Mouse (Mus musculus) stomach, embryonic 14.5 days (tissue): ENCODE results near the gene Rspry1. TPM values are rescaled to one million over a fixed set of nuclear protein-coding genes. Genes with fewer than 3 reads are reported as not detected.

ENCODE experiments used
- ATAC-seq: fragments of 200-750 bp; cut with Nextera tagmentation; 2 replicates; pipeline ENCODE4 v1.8.0; 2017; ENCODE audit warnings: low read depth, moderate TSS enrichment; ENCODE audit not compliant: insufficient number of reproducible peaks, insufficient read depth, low FRiP score
- H3K27ac ChIP-seq: fragments of 300-500 bp; sonication (generic); 2 replicates; pipeline ENCODE4 v1.5.1; 2014; ENCODE audit warnings: mild to moderate bottlenecking, low read length, moderate library complexity, mixed read lengths
- H3K27me3 ChIP-seq: fragments of 300-500 bp; sonication (generic); 2 replicates; pipeline ENCODE4 v1.6.1; 2014; ENCODE audit warnings: low read length, control low read depth, mixed read lengths; ENCODE audit not compliant: control insufficient read depth, insufficient read depth
- H3K36me3 ChIP-seq: fragments of 300-500 bp; sonication (generic); 2 replicates; pipeline ENCODE4 v1.6.1; 2014; ENCODE audit warnings: mild to moderate bottlenecking, control low read depth, low read length, moderate library complexity, mixed read lengths; ENCODE audit not compliant: control insufficient read depth, insufficient read depth
- H3K4me1 ChIP-seq: fragments of 300-500 bp; sonication (generic); 2 replicates; pipeline ENCODE4 v1.6.1; 2014; ENCODE audit warnings: low read length, control low read depth, mixed read lengths; ENCODE audit not compliant: control insufficient read depth, insufficient read depth
- H3K4me2 ChIP-seq: fragments of 300-500 bp; sonication (generic); replicated peaks from 2 replicates; pipeline ENCODE4 v1.6.1; 2014; ENCODE audit warnings: low read depth, low read length, control low read depth
- H3K4me3 ChIP-seq: fragments of 300-500 bp; sonication (generic); 2 replicates; pipeline ENCODE4 v1.5.1; 2014; ENCODE audit warnings: low read depth, low read length, control low read depth
- H3K9ac ChIP-seq: fragments of 300-500 bp; sonication (generic); replicated peaks from 2 replicates; pipeline ENCODE4 v1.6.1; 2014; ENCODE audit warnings: low read depth, mild to moderate bottlenecking, control low read depth, low read length, moderate library complexity, mixed read lengths
- H3K9me3 ChIP-seq: fragments of 300-500 bp; sonication (generic); 2 replicates; pipeline ENCODE4 v1.6.1; 2016; ENCODE audit warnings: low read depth, low read length, control low read depth; ENCODE audit not compliant: control insufficient read depth
- WGBS: fragments of 180-500 bp; shearing (Covaris S2); extraction: QIAGEN DNeasy Blood & Tissue Kit; methylation state at CpG from one replicate; pipeline ENCODE4 v1.1.7; 2014; 5-methylcytosine and 5-hydroxymethylcytosine counted together
- polyA plus RNA-seq: library from polyadenylated mRNA; unstranded; fragments of >200 nt; fragmentation: Nextera tagmentation; extraction: Ambion mirVana; gene quantifications from 2 replicates; pipeline ENCODE4 v1.2.1, GENCODE M21; 2014

The Rspry1 gene
- polyA plus RNA-seq = 35.2 and 36.5 TPM in 2 replicates

DNA sequence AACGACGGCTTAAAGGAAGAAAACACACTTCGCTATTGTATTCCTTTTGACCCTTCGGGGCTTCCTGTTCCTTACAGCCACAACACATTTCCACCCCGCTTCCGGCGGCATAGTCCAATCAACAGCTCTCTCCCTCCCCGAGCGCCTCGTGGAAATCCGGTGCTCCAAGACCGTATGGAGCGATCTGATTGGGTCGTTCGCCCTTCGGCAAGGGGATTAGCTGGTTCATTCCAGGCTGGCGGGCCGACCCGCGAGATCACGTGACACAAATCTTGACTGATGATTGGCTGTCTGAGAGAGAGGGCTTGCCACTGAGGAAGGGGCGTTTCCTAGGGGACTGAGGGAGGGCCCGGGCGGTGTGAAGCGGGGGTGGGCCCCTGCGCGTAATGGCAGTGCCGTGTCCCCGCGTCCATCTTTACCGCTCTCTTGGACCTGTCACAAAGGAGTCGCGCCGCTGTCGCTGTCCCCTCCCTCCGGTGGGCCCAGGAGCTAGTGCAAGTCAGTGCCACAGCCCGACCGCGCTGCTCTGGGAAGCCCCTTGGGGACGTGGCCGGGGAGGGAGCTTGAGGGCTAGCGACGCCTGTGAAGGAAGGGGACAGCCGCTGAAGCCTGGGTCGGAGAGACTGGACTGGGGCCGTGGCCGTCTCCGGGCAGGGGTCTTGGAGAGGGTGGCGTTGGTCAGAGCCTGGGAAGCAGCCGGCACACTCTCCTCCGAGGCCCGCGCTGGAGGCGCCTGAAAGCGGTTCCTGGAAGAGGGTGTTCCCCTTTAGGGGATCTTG is at the start of gene Rspry1, which contains the start of gene Fam192a:
TSS of gene Rspry1 (plus strand) at position 331 of the 779 bp plus-strand sequence.
TSS of gene Fam192a (minus strand) at position 391 of the 779 bp plus-strand sequence.
- H3K9ac ChIP-seq = peak within 1 kb of the TSS; percentile 90
- no peaks in the 10 kb centered on the region for H3K36me3 ChIP-seq
- H3K9me3 ChIP-seq = no peaks in the 10 kb centered on the region
- peak within 1 kb of the TSS; percentile 95 for H3K4me3 ChIP-seq
- under 1% methylated on average over 55 of the region's 55 CpGs for WGBS
- peaks cover 14% of the 10 kb centered on the region for H3K4me1 ChIP-seq
- peak within 1 kb of the TSS; percentile 91 for H3K4me2 ChIP-seq
- no peaks in the 10 kb centered on the region for H3K27me3 ChIP-seq
- peak; percentile 100 for ATAC-seq
- H3K27ac ChIP-seq = peak within 1 kb of the TSS; percentile 88

DNA sequence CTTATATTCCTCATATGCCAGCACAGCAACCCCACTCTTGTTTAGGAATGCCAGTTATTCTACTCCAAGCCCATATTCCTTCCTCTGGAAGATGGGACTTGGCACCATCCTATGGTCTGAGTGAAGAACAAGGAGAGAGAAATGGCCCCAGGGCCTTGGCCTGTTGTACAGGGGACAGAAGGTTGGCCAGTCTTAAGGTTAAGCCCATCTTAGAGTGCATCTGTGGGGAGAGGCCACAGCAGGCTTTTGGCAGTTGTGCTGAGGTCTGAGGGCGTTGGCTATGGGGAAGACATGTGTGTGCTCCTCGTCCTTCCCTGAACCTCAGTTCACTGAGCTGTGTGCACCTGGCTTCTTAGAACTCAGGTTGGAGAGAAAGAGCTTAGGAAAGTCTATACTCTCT is 49.0 kb upstream of the Rspry1 start:
- H3K27ac ChIP-seq = no peak overlapping the region
- ATAC-seq = no peak
- 0 out of 2 replicates have a peak, but pooled peaks cover 2% of the 10 kb centered on the region for H3K4me1 ChIP-seq
- H3K4me2 ChIP-seq = no peak overlapping the region
- H3K9ac ChIP-seq = no peak overlapping the region
- H3K27me3 ChIP-seq = no peaks in the 10 kb centered on the region
- 84% methylated on average over 2 of the region's 2 CpGs for WGBS
- no peak overlapping the region for H3K4me3 ChIP-seq
- H3K36me3 ChIP-seq = no peaks in the 10 kb centered on the region
- no peaks in the 10 kb centered on the region for H3K9me3 ChIP-seq

DNA sequence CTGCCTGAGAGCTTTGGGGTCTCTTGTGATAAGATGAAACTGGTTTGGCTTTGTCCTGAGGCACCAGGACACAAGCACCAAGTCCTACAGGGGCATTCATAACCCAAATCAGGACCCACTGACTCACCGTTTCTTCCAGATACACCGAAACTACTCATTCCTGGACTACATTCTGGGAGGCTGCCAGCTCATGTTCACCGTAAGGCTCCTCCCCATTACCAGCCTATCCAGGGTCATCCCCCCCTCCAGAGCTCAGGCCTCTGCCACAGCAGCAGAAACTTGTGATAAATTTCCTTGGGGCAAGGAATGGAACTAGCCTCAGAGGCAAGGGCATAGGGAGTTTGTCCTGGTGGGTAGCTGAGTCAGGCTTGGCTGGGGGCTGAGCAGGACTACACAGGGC is 44.5 kb upstream of the Rspry1 start:
- Histone ChIP-seq H3K4me3 (no peak overlapping the region), H3K36me3 (no peaks in the 10 kb centered on the region), H3K9me3 (no peaks in the 10 kb centered on the region), H3K9ac (no peak overlapping the region), H3K27me3 (no peaks in the 10 kb centered on the region), H3K27ac (no peak overlapping the region), H3K4me1 (0 out of 2 replicates have a peak, but pooled peaks cover 2% of the 10 kb centered on the region), H3K4me2 (no peak overlapping the region)
- ATAC-seq = no peak
- WGBS = 56% methylated on average over 3 of the region's 3 CpGs

DNA sequence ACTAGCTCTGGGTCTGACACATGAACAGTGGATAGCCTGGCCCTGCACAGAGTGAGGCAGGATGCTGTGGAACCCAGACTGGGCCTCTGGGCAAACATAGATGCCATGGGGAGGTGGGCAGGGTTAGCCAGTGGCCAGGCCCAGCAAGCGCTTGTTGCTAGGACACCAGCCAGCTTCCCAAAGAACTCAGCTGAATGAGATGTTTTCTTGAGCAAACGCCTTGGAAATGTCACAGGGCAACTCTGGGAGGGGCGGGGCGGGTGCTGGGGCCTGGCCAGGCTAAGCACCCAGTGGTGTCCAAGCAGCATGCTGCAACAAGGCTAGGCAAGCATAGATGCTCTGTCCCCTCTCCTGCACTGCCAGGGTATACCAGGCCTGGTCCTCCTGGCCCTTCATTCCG is 40.5 kb upstream of the Rspry1 start:
- Histone ChIP-seq H3K36me3 (no peaks in the 10 kb centered on the region), H3K4me3 (no peak overlapping the region), H3K4me1 (0 out of 2 replicates have a peak, but pooled peaks cover 2% of the 10 kb centered on the region), H3K27me3 (no peaks in the 10 kb centered on the region), H3K9me3 (no peaks in the 10 kb centered on the region), H3K4me2 (no peak overlapping the region), H3K9ac (no peak overlapping the region), H3K27ac (no peak overlapping the region)
- ATAC-seq = no peak
- 56% methylated on average over 5 of the region's 5 CpGs for WGBS

DNA sequence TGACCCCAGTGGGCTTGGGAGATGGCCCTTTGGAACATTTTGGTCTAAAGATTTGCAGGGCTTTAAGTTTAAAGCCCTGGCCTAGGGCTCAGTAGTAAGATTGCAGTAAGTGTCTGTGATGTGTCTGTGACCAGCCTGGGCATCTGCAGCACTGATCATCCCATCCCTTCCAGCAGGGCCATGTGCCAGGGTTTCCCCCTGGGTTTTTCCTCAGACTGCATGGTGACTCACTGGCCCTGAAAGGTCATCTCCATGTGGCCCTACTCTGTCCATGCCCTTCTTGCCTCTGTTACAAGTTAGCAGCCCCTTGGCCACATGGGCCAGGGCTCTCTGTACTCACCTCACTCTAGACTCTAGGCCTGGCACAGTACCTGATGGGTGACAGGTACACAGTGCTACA is 37.3 kb upstream of the Rspry1 start:
- H3K4me1 ChIP-seq = no peaks in the 10 kb centered on the region
- H3K36me3 ChIP-seq = no peaks in the 10 kb centered on the region
- H3K9ac ChIP-seq = no peak overlapping the region
- H3K27ac ChIP-seq = no peak overlapping the region
- H3K4me3 ChIP-seq = no peak overlapping the region
- H3K4me2 ChIP-seq = no peak overlapping the region
- no peak for ATAC-seq
- H3K9me3 ChIP-seq = no peaks in the 10 kb centered on the region
- no peaks in the 10 kb centered on the region for H3K27me3 ChIP-seq

DNA sequence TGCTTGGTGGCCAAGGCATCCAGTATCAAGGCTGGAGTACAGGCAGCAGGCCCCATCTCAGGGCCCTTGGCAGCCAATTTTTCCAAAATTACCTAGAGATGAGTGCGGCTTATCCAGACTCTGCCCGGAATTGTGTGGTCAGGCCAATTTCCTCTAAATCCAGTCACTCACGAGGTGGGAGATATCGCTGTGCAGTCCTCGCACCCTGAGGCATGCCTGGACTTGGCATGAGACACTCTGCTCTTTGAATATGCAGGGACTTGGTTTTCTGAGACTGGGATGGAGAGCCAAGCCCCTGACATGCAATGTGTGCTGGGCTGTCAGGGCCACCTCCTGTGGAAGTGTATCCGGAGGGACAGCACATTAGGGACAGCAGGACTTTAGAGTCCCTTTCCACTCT is 35.7 kb upstream of the Rspry1 start:
- WGBS = 58% methylated on average over 6 of the region's 6 CpGs
- Histone ChIP-seq H3K9ac (no peak overlapping the region), H3K4me1 (no peaks in the 10 kb centered on the region), H3K4me3 (no peak overlapping the region), H3K4me2 (no peak overlapping the region), H3K36me3 (no peaks in the 10 kb centered on the region), H3K27ac (no peak overlapping the region), H3K9me3 (no peaks in the 10 kb centered on the region), H3K27me3 (no peaks in the 10 kb centered on the region)
- no peak for ATAC-seq

DNA sequence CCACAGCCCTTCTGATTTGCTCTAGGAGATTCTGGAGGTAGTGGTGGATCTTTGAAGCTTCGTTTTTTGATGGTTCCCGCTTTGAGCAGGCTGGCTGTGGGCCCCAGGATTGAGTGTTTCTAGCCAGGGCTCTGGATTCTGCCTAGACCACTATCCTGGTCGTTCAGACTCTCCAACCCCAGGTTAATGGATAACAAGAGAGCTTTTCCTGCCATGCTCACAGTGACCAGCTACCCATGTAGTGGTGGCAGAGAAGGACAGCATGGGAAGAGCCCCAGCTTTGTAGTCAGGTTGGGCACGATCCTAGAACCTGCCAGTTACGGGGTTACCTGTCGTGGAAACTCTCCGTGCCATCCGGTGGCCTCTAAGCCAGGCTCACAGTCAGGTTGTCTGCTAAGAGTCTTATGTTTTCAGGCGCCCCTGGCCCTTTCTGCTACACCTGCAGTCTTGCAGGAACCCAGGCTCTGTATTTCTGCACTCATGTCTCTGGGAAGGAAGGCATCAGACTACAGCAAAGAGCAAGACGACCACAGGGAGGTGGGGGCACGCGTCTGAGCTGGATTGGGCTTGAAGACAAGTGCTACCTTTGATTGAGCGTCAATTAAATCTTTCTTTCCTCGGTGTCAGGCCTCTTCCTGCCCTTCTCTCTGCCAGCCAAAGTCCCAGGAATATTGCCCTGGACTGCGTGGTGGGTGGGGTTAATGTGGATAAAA is 35.1 kb upstream of the Rspry1 start:
- Histone ChIP-seq H3K4me3 (no peak overlapping the region), H3K4me1 (no peaks in the 10 kb centered on the region), H3K36me3 (no peaks in the 10 kb centered on the region), H3K9ac (no peak overlapping the region), H3K27ac (no peak overlapping the region), H3K9me3 (no peaks in the 10 kb centered on the region), H3K4me2 (no peak overlapping the region), H3K27me3 (no peaks in the 10 kb centered on the region)
- WGBS = 57% methylated on average over 15 of the region's 15 CpGs
- no peak for ATAC-seq

DNA sequence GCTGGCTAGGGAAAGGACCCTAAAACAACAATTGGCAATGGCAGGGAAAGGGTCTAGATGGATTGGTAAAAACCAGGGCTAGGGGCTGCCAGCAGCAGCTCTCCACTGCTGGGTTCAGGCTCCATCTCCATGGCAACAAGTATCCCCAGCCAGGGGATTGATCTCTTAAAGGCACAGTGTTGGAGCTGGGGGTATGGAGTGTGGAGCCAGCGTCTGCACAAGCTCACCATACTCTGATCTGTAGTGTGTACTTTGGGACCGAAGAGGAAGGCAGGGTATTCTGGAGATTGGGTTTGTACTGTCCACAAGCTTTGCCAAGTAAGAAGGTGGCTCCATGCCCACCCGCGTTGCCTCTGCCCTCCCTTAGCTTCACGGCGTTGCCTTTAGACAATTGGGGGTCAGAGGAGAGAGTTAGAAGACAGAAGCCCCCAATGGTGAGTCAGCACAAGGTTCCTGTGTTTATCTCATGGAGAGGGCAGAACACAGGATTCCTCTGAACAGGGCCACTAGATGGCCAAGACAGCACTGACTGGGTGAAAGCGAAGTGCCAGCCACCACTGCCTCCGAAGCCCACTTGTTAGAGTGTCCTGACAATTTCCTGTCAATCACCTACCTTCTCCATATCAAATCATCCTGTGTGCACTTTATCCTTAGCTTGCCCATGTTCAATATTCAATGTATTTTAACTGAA is 34.4 kb upstream of the Rspry1 start:
- H3K9ac ChIP-seq = no peak overlapping the region
- WGBS = 80% methylated on average over 8 of the region's 8 CpGs

More for the DNA sequence above, 34.4 kb upstream of the Rspry1 start:
- ATAC-seq = no peak
- no peaks in the 10 kb centered on the region for H3K9me3 ChIP-seq
- H3K36me3 ChIP-seq = no peaks in the 10 kb centered on the region
- H3K27ac ChIP-seq = no peak overlapping the region
- no peaks in the 10 kb centered on the region for H3K4me1 ChIP-seq
- H3K4me3 ChIP-seq = no peak overlapping the region
- no peak overlapping the region for H3K4me2 ChIP-seq
- no peaks in the 10 kb centered on the region for H3K27me3 ChIP-seq
